Mouse (Mus musculus) layer of hippocampus, postnatal 36 days (tissue): ENCODE measurements around the gene Abca9. TPM values are rescaled to one million over a fixed set of nuclear protein-coding genes. Genes with fewer than 3 reads are reported as not detected.

Experiments used
- DNase-seq, 2 experiments: peaks; one replicate each; pipeline ENCODE4 v3.0.0; 2022
- total RNA-seq, 2 experiments: library from RNA; stranded (reverse); gene quantifications; 2 replicates each; pipeline ENCODE4 v1.2.3; 2021

The Abca9 gene
- total RNA-seq = 1 to 10 TPM; 6.3 to 7.0 TPM

DNA sequence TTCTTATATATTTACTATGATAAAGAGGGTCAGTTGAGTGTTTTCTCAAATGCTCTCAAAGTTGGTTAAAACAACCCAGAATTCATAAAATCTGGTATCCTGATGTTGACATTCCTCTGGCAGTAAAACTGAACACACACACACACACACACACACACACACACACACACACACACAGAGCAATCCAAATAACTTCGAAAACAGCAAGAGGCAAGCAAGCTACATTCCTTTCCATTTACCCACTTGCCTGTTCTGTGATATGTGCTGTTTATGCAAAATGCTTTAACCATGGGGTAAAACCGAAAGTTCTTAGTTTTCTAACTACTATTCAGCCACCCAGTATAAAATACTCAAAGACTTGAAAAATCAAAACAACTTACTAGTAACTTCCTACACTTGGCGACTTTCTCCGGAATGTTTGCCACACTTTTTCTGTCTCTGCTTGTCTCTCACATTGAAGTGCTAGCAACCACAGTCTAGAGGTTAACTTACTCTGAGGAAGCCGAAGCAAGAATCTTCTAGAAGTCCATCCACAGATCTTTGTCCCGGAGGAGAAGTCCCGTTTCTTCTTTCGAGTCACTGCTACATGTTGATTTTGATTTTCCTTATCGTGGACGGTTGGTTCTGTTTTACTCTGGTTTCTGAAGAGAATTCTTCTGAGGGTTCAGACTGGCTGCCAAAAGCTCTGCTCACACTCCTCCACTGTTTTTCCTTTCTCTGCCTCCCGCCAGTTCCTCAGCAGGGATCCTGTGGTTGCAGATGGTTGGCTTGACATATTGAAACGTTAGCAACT is at the start of gene Abca9:
Gene Abca9 (minus strand): TSS at position 738 of the 793 bp plus-strand sequence.
- peak; percentile 11 to 13 for DNase-seq

DNA sequence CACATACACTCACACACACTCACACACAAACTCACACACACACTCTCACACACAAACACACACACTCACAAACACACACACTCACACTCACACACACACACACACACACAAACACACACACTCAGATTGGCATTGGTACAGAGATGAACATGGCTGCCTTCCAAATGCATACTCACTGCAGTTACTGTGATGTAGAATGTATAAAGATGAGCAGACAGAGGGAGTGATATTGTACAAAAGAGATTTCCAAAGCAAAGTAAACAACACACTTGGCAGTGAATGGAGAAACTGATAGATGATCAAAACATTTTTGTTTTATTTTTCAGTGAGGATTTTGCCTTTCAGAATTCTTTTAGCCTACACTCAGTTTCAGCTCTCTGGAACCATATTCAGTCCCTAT is 49.1 kb upstream of the Abca9 start:
- DNase-seq = no peak

DNA sequence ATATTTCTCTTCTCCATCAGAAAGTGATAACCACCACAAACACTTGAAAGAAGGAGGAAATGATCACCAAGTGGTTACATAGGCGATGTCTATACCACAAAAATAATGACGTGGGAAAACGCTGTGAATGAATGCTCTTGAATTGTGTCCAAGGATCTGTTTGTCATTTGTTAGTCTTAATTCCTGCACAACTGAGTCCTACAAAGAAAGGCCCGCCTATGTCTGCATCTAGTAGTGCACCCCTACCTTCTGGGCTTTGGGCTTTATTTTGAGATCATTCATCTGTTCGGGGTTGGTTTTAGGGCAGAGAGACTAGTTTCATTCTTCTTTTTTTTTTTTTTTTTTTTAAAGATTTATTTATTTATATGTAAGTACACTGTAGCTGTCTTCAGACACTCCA is 35.9 kb upstream of the Abca9 start:
- no peak for DNase-seq

DNA sequence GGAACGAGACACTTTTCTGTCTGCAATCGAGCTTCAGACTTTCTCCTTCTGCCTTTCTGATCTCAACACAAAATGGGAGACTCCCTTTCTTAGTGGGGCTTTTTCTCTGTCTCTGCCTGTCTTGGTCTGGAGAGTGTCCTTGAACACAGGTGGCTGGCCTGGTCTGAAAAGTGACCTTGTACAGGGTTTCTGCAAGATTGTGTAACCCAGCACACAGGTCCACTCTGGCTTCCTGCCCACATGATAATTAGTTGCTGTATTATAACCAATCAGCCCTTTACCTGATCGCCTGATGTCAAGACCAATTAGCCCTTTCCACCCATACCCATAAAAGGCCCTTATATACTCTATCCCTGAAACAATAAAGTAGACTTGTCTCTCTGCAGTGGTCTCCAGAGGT is 30.9 kb upstream of the Abca9 start:
- no peak for DNase-seq

DNA sequence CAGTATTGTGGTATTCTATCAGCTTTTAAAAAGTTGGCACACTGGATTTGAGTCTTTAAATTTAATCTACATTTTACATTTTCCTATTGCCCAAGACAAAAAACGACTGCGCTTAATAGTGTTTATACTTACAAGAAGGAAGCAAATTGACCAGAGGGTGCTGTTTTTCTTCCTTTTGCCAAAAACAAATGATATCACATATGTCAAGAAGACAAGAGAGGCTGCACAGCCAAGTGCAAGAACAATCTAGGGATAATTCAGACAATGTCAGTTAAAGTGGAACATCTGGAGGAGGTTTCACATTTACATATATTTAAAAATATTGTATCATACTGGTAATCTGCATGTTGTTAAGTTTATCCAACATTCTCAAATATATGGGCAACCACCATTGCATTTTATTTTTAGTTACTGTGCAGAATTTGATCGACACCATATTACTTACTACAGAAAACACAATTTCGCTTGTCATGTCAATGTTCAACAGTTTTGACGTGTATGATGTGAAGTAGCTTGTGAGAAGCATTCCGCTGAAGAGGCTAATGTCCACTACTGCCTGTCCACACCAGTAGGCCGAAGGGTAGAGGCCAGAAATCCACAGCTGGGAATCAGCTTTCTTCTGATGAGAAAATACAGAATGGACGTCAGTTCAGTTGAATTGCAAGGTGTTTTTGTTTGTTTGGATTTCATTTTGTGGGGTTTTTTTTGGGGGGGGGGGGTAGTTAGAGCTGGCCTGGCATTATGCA is 28.7 kb upstream of the Abca9 start:
- DNase-seq = no peak

DNA sequence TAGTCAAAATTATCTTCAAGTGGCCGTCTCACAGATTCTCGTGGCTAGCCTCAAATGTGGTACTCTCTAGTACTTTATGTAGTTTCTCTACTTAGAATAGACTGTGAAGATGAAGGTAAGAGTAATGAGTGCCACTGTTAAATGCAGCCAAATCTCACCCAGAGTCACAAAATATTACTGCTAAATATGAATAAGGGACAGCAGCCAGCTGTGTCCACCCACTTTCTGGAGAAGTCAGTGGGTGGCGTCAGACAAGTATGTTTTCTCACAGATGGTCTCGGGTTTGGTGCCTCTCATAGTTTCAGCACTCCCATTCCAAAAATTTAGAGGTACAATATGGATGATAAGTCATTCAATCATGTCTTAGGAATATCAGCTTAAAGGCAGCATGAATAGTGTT is 27.3 kb upstream of the Abca9 start:
- peak; percentile 4 to 6 for DNase-seq

DNA sequence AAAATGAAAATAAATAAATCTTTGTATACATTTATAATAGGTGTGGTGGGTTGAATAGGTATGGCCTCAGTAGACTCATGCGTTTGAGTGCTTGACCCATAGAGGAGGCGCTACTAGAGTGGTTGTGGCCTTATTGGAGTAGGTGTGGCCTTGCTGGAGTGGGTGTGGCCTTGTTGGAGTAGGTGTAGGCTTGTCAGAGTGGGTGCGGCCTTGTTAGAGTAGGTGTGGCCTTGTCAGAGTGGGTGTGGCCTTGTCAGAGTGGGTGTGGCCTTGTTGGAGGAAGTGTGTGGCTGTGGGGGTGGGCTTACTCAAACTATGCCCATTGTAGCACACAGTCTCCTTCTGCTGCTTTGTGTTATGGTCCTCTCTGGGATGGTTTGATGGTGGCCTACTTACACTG is 3.2 kb upstream of the Abca9 start:
- DNase-seq = no peak

DNA sequence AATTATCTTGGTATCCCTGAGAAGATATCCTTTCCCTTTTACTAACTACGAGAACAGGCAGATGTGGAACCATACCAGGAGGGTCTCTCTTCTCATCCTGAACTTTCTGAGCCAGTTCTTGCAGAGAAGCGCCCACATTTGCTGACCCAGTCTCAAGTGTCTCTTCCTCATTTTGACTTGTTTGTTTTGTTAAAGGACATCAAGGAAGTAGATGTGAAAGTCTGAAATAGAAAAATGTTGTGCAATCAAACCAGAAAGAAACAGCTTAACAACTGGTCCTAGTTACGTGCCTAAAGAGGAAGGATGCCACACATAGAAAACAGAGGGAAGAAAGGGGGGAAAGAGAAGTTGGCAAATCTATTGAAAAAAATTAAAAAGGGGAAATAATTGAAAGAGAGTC is 2.2 kb downstream of the Abca9 start:
- DNase-seq = no peak

DNA sequence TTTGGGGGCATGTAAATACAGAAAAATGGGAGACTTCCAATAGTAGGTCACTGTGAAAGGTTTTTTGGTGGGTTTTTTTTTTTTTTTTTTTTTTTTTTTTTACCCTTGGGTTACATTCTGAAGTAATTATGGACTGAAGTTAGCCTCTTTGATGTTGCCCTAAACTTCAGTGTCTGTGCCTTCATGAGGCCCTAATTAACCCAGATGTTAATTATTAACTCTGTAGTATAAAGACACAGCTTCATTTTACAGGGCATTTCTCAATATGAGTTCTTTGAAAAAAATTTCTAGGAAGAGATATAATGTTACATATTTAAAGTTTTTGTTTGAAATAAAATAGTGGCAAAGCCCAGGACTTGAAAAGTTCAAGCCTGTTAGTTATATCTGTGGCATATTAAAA is 2.6 kb downstream of the Abca9 start:
- DNase-seq = no peak

DNA sequence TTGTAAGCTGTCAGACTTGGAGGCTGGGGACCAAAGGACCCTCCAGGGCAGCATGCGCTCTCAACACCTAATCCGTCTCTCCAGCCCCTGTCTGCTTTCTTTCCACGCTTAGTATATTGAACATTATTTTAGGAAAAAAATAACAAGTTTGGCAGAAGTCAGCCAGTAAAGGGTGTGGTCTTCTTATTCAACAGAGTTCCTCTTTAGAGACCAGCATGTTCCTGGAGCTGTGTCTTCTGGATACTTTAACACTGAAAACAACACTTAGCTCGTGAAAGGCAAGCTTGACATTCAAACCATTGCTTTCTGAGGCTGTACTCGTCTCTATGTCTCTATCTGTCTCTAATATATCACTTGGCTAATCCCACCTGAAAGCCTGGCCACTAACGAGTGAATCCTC is 10.9 kb downstream of the Abca9 start:
- DNase-seq = no peak

DNA sequence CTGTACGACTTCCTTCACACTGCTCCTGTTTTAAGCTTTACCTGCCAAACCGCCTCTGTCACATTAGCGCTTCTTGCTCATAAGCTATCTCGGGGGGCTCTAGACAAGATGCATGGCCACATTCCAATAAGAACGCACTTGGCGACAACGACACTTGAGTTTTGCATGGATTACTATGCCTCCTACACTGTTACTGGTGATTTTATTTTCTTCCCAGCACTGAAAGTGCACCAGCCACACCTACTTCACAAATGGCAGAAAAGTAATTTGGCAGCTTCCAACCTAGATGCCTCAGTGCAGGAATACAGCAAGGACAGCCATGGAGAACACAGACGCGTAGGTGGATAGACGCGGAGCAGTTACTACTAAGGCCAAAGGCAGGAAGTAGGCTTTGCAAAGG is 12.0 kb downstream of the Abca9 start:
- peak in 1 of 2 experiments; percentile 8 for DNase-seq

DNA sequence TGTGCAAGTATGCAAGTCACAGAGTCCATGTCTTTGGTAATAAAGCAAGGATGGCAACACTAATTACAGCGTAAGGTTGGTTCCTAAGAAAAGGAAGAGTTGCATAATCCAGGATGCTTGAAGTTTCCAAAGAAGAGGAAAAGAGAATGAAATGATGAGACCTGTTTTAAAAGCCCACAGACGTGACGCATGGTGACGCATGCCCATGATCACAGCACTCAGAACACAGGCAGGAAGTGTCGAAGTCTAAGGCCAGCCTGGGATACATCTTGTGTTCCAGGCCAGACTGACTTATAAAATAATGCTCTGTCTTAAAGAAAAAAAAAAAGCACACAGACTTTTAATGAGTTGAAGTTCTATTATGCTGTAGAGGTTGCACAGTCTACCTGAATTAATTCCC is 20.4 kb downstream of the Abca9 start:
- DNase-seq = no peak

DNA sequence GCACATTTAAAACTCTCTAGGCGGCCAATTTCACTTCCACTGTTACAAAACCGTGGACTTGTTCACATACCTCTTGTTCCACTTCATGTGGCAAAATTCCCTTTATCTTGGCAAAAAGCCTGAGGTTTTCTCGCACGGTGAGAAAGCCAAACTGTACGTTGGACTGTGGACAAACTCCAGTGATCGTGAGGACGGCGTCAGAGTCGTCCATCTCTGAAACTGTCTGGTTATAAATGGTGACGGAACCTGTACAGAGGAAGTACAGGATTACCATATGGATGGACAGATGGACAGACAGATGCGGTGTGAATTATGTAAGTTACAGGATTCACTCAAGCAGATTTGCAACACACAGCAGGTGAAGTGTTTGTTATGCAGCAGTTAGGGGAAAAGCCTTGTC is 22.6 kb downstream of the Abca9 start:
- no peak for DNase-seq

DNA sequence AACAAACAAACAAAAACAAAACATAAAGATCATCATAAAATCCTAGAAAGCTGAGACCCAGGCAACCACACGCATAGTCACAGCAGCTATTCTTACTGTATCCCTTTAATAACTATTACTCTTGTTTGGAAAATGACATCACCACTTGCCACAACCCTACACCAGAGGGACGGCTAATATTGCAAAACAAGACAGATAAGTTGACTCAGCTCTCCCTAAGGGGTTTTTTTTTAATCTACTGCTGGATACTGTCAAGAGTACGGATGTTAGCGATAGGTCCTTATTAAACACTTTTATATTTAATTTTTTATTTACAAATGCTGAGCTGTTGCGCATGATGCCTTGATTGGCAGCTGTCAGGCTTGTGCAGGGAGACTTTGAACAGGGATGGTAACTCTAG is 37.2 kb downstream of the Abca9 start:
- DNase-seq = no peak

DNA sequence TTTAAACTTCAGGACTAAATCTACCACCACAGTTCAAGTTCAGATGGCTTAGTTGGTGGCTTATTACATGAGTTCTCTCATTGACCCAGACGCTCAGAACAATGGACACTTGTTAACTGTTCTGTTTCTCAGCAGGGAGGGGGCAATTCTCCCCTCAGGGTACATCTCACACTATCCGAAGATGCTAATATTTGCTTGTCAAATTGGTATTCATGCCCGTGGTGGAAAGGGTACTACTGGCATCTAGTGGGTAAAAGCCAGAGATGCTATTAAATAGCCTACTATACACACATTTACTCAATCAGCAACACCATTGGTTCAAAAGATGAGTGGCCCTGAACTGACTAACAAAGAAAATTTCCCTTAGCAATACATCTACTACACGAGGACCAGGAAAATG is 56.9 kb downstream of the Abca9 start:
- DNase-seq = peak in 1 of 2 experiments; percentile 10

DNA sequence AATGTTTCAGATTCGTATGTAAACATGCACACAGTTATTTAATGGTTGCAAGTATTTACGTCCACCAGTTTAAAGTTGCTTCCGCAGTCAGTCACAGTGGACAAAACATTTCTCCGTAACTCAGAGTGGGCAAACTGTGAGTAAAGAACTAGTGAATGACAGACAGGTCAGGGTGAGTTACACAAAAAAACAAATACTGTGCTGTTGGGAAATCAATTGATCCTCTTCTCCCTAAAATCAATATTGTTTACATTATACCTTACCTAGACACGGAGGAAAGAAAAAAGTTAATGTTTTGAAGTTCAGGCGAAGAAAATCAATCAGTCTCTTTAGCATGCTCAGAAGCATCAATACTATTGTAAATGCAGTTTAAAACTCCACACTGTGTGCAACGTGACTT is 66.6 kb downstream of the Abca9 start:
- DNase-seq = no peak

DNA sequence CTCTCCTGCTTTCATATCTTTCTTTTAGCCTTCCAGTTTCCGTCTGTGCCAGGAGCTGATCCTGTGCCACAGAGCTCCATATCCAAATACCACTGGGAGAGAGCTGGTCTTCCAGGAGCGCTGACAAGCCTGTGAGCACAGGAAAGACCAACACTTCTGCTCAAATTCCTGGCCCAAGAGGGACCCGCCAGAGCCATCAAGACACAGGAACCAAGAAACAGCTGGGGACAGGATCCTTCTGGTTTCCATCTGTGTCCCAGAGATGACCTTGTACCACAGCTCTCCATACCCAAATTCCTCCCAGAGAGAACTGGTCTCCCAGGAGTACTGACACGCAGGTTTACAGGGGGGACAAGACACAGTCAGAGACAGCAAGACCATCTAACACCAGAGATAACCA is 69.1 kb downstream of the Abca9 start:
- DNase-seq = no peak

DNA sequence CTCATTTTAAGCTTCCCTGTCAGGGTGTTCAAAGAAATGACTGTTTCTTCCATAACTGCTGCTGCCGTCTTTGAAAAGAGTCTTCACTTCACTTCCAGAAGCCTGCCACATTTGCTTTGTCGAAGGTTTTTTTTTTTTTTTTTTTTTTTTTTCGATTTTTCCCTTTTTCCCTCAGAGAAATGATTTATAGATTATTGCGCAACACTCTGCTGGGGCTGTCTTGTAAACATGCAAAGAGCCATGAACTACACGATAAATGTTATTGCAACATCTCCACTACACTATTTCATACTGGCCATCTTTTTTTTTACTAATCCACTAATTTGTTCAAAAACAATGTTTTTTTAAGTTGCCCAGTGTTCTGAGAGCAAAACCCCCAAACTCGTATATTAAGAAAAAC is 70.5 kb downstream of the Abca9 start:
- no peak for DNase-seq

DNA sequence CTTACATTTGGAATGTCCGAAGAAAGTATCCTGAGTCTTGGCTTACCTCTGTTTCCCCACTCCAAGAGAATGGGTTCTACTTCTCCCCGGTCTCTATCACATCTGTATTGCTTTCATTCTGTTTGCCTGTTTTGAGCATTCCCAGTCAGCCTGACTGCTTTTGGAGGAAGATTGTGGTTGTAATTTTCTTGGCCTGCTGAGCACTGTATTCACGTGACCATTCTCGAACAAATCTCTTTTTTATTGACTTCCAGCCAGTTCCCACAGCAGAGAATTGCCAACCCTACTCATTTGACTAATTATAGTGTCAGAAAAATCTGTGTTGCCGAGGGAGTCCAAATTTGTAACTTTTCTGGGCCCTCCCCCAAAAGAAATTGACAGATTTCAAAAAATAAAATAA is 72.1 kb downstream of the Abca9 start, which contains the start of gene Abca8a:
Gene Abca8a (minus strand): TSS at position 121 of the 400 bp plus-strand sequence.
- peak; percentile 5 to 6 for DNase-seq

DNA sequence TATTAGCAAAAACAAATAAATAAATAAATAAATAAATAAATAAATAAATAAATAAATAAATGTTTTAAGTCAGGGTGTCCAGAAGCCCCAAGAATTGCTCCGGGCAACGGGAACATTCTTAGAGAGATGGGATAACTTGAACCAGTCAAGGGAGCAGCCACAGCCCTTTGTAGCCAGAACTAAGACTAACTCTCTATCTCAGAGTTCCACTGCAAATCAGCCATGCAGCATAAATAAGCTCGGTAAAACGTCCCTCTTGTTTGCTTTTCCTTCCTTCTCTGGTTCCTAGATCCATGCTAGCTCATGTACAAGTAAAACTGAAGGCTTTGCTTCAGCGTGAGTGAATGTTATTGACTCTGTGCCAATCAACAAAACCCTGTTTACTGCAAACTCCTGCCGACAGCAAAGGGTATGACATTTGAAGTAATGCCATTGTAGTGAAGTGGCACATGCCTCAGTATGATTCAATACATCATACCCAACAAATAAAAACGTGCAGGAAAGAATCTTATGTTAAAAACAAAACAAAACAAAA is 73.1 kb downstream of the Abca9 start:
- DNase-seq = no peak

DNA sequence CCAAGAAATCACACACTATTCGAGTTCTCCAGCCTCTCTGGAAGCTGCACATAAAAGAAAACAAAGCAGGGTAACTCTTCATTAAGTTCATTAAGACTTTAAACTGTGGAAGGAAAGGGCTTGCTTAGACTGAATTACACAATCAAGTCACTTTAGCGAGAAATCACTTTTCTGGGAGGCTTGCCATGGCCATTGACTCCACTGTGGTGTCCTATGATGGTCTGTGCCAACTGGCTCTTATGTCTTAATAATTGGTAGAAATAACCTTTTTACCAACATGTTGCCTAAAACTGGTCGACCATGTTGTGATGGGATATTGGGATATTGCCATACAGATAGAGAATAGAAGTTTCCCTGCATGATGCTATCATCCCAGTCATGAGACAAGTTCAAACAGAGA is 73.8 kb downstream of the Abca9 start:
- no peak for DNase-seq

DNA sequence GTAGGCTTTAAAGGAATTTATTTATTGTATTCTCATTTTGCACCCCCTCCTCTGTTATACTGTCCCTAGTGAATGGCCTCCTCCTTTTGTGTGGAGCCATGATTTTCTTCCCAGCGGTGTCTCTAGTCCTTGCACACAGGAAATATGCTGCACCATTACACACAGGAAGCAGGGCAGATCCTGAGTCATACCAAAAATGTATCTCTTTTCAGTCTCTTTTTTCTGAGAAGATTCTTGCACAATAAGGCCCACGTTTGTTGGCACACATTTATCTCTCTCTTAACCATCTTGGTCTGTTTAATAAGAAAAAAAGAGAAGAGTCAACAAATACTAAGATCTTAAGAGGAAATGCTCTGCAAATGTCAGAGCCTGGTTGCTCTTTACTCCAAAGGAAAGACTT is 76.7 kb downstream of the Abca9 start:
- DNase-seq = no peak

DNA sequence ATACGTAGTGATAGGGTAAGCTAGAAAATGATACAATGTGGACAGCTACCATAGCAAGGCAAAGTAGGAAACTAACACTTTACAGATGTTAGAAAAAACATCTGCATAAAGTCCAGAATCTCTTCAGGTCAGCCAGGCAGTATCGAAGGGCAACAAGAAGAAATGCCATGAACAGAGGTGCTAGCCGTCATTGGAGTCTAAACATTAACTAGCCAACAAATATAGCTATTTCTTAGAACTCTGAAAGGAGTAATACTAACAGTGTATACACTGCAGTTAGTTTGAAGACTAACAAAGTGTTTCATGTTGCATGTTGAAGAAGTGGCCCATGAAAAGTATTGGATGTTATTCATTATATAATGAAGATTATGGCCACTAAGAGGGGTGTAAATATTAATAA is 95.8 kb downstream of the Abca9 start:
- no peak for DNase-seq

DNA sequence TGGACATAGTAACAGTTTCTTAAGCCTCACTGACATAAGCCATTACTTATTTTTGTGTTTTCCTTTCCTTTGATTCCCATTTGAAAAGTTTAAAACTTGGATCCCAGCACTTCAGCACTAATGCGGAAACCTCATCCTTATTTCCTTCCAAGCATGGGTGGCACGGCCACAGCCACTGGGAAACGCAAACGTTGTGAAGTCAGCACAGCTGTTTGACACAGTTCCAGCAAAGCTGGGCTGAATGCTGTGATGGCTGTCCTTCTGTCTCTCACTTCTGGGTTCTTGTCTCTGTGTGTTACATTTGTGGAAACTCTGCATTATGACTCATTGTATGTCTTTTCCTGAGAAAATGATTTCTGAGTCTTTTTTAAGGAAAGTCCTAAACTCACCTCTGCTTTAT is 107.0 kb downstream of the Abca9 start:
- peak in 1 of 2 experiments; percentile 1 for DNase-seq
